Mouse (Mus musculus) heart, embryonic 14.5 days (tissue): Measurements from ENCODE around the gene Srsf3. TPM values are rescaled to one million over a fixed set of nuclear protein-coding genes. Genes with fewer than 3 reads are reported as not detected.

ENCODE experiments used
- ATAC-seq: fragments of 200-750 bp; cut with Nextera tagmentation; 2 replicates; pipeline ENCODE4 v1.8.0; 2017; ENCODE audit warnings: low read depth, moderate TSS enrichment; ENCODE audit not compliant: insufficient number of reproducible peaks, insufficient read depth, low FRiP score
- H3K27ac ChIP-seq, 2 experiments: fragments of 200-500 bp in 1 of 2; fragments of 300-500 bp in 1 of 2; sonication (generic) in 1 of 2; replicated peaks in 1 of 2; 2 replicates each; pipeline ENCODE4 v1.5.1; 2012 to 2014; ENCODE audit warnings: low read depth in 2 of 2, low read length in 2 of 2, control low read depth in 1 of 2, mild to moderate bottlenecking in 1 of 2, mixed read lengths in 1 of 2; ENCODE audit not compliant: control insufficient read depth in 1 of 2, insufficient read depth in 1 of 2
- H3K27me3 ChIP-seq: fragments of 300-500 bp; sonication (generic); 2 replicates; pipeline ENCODE4 v1.6.1; 2014; ENCODE audit warnings: mild to moderate bottlenecking, low read length, control low read depth; ENCODE audit not compliant: control insufficient read depth, insufficient read depth
- H3K36me3 ChIP-seq: fragments of 300-500 bp; sonication (generic); 2 replicates; pipeline ENCODE4 v1.6.1; 2014; ENCODE audit warnings: mild to moderate bottlenecking, control low read depth, low read length, mixed read lengths; ENCODE audit not compliant: control insufficient read depth, insufficient read depth
- H3K4me1 ChIP-seq, 2 experiments: fragments of 200-500 bp in 1 of 2; fragments of 300-500 bp in 1 of 2; sonication (generic) in 1 of 2; 2 replicates each; pipeline ENCODE4 v1.6.1; 2012 to 2014; ENCODE audit warnings: low read length in 2 of 2, control low read depth in 1 of 2, mixed read lengths in 1 of 2; ENCODE audit not compliant: control insufficient read depth in 2 of 2, insufficient read depth in 2 of 2
- H3K4me2 ChIP-seq: fragments of 300-500 bp; sonication (generic); 2 replicates; pipeline ENCODE4 v1.6.1; 2014; ENCODE audit warnings: mild to moderate bottlenecking, low read length
- H3K4me3 ChIP-seq, 2 experiments: fragments of 200-500 bp in 1 of 2; fragments of 300-500 bp in 1 of 2; sonication (generic) in 1 of 2; 2 replicates each; pipeline ENCODE4 v1.5.1; 2012 to 2014; ENCODE audit warnings: low read length in 2 of 2, mild to moderate bottlenecking in 2 of 2, control low read depth in 1 of 2, low read depth in 1 of 2, moderate library complexity in 1 of 2; ENCODE audit not compliant: control insufficient read depth in 1 of 2, insufficient read depth in 1 of 2
- H3K9ac ChIP-seq: fragments of 300-500 bp; sonication (generic); 2 replicates; pipeline ENCODE4 v1.6.1; 2014; ENCODE audit warnings: mild to moderate bottlenecking, low read length
- H3K9me3 ChIP-seq: fragments of 300-500 bp; sonication (generic); 2 replicates; pipeline ENCODE4 v1.6.1; 2016; ENCODE audit warnings: low read length, control low read depth; ENCODE audit not compliant: control insufficient read depth
- WGBS: fragments of 180-500 bp; shearing (Covaris S2); extraction: QIAGEN DNeasy Blood & Tissue Kit; methylation state at CpG from one replicate; pipeline ENCODE4 v1.1.7; 2014; 5-methylcytosine and 5-hydroxymethylcytosine counted together
- polyA plus RNA-seq: library from polyadenylated mRNA; unstranded; fragments of >200 nt; fragmentation: Nextera tagmentation; extraction: Ambion mirVana; gene quantifications from 2 replicates; pipeline ENCODE4 v1.2.1, GENCODE M21; 2014

Srsf3 gene
- polyA plus RNA-seq, 1 experiment from 2014 or later = 340 TPM

- peak overlapping the region; percentile 73 for H3K4me2 ChIP-seq
- H3K9ac ChIP-seq = peak overlapping the region; percentile 96
- 0 out of 2 replicates have a peak, but pooled peaks have one; percentile 18 for ATAC-seq
- under 1% methylated on average over 19 of the region's 19 CpGs for WGBS
- H3K27me3 ChIP-seq = no peaks in the 10 kb centered on the region
- no peaks in the 10 kb centered on the region for H3K9me3 ChIP-seq
- H3K27ac ChIP-seq = peak overlapping the region; percentile 92 to 93
- H3K4me1 ChIP-seq = peaks cover 0 to 15% of the 10 kb centered on the region in 2 experiments; a peak in 2 of 4 replicates
- H3K4me3 ChIP-seq = peak overlapping the region; percentile 80 to 86
- no peaks in the 10 kb centered on the region for H3K36me3 ChIP-seq
Observed at GRCm38 (mm10) chr17:29007243-29007640, 25.2 kb upstream of the Srsf3 start.

- Histone ChIP-seq H3K27ac (peak within 1 kb of the TSS; percentile 92 to 93), H3K9ac (peak within 1 kb of the TSS; percentile 96), H3K36me3 (no peaks in the 10 kb centered on the region), H3K9me3 (no peaks in the 10 kb centered on the region), H3K27me3 (no peaks in the 10 kb centered on the region), H3K4me2 (peak within 1 kb of the TSS; percentile 73), H3K4me3 (peak within 1 kb of the TSS; percentile 80 to 86), H3K4me1 (peaks cover 0 to 15% of the 10 kb centered on the region in 2 experiments; a peak in 2 of 4 replicates)
- under 1% methylated on average over 65 of the region's 65 CpGs for WGBS
- ATAC-seq = peak; percentile 91
Observed at GRCm38 (mm10) chr17:29007641-29008325, 24.6 kb upstream of the Srsf3 start, which contains the start of gene Stk38. Gene Stk38 (minus strand): TSS chr17:29007995.

- H3K9me3 ChIP-seq = no peaks in the 10 kb centered on the region
- H3K27me3 ChIP-seq = no peaks in the 10 kb centered on the region
- peaks cover 0 to 15% of the 10 kb centered on the region in 2 experiments; a peak in 2 of 4 replicates for H3K4me1 ChIP-seq
- 18% methylated on average over 8 of the region's 8 CpGs for WGBS
- peak overlapping the region; percentile 80 to 86 for H3K4me3 ChIP-seq
- peak overlapping the region; percentile 73 for H3K4me2 ChIP-seq
- peak overlapping the region; percentile 96 for H3K9ac ChIP-seq
- peak overlapping the region; percentile 48 to 92 for H3K27ac ChIP-seq
- ATAC-seq = no peak
- no peaks in the 10 kb centered on the region for H3K36me3 ChIP-seq
Observed at GRCm38 (mm10) chr17:29008326-29008650, 24.1 kb upstream of the Srsf3 start.

GRCm38 (mm10) chr17:29009181-29009580 is 23.2 kb upstream of the Srsf3 start:
- Histone ChIP-seq H3K36me3 (no peaks in the 10 kb centered on the region), H3K9me3 (no peaks in the 10 kb centered on the region), H3K27me3 (no peaks in the 10 kb centered on the region), H3K4me2 (no peak overlapping the region), H3K4me3 (no peak overlapping the region), H3K27ac (no peak overlapping the region), H3K9ac (no peak overlapping the region), H3K4me1 (peaks cover 0 to 12% of the 10 kb centered on the region in 2 experiments; a peak in 2 of 4 replicates)
- ATAC-seq = no peak
- 85% methylated on average over 4 of the region's 4 CpGs for WGBS

- H3K36me3 ChIP-seq = no peaks in the 10 kb centered on the region
- no peaks in the 10 kb centered on the region for H3K9me3 ChIP-seq
- no peaks in the 10 kb centered on the region for H3K27me3 ChIP-seq
- no peak overlapping the region for H3K9ac ChIP-seq
- no peak overlapping the region for H3K27ac ChIP-seq
- ATAC-seq = 0 out of 2 replicates have a peak, but pooled peaks have one; percentile 26
- no peak overlapping the region for H3K4me3 ChIP-seq
- no peak overlapping the region for H3K4me2 ChIP-seq
- no peaks in the 10 kb centered on the region for H3K4me1 ChIP-seq
Observed at GRCm38 (mm10) chr17:29014235-29014634, 18.2 kb upstream of the Srsf3 start.

- Histone ChIP-seq H3K27me3 (no peaks in the 10 kb centered on the region), H3K36me3 (no peaks in the 10 kb centered on the region), H3K4me3 (no peak overlapping the region), H3K27ac (no peak overlapping the region), H3K4me2 (no peak overlapping the region), H3K9ac (no peak overlapping the region), H3K9me3 (no peaks in the 10 kb centered on the region), H3K4me1 (no peaks in the 10 kb centered on the region)
- WGBS = 25% methylated on average over 2 of the region's 2 CpGs
- no peak for ATAC-seq
Observed at GRCm38 (mm10) chr17:29015638-29016037, 16.8 kb upstream of the Srsf3 start.

GRCm38 (mm10) chr17:29016705-29017104 is 15.7 kb upstream of the Srsf3 start:
- no peak overlapping the region for H3K4me3 ChIP-seq

More at GRCm38 (mm10) chr17:29016705-29017104, 15.7 kb upstream of the Srsf3 start:
- Histone ChIP-seq H3K27me3 (no peaks in the 10 kb centered on the region), H3K27ac (no peak overlapping the region), H3K36me3 (no peaks in the 10 kb centered on the region), H3K4me2 (no peak overlapping the region), H3K4me1 (no peaks in the 10 kb centered on the region), H3K9me3 (no peaks in the 10 kb centered on the region), H3K9ac (no peak overlapping the region)
- 78% methylated on average over 4 of the region's 4 CpGs for WGBS
- no peak for ATAC-seq
